Mouse (Mus musculus): Measurements from ENCODE around the gene Senp6.

DNA sequence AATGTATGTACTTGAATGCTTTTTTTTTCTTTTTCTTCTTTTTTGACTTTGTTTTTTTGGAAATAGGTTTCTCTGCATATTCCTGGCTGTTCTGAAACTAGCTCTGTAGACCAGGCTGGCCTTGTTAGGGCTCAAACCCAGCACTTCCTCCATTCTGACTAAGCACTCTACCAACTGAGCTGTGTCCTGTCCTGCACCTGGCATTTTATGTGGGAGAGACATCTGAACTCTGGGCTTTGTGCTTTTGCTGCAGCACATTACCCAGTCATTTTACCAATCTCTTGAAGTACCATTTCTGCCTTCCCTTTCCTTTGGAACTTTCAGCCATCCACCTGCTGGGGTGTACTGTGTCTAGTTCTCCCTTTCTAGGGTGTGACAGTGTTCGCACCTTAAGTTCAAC is 7.4 kb downstream of the Senp6 start:
- no peak for TF ChIP-seq CTCF (IDR thresholded peaks at IDR 0.05; ENCODE audit: control insufficient read depth, insufficient read depth, low read length)
- TF ChIP-seq POLR2A (IDR thresholded peaks at IDR 0.05; ENCODE audit: borderline replicate concordance, control insufficient read depth, low read depth, low read length): no peak
